24 mouse cellular contexts compared by ENCODE assay signal in the genomic region with DNA sequence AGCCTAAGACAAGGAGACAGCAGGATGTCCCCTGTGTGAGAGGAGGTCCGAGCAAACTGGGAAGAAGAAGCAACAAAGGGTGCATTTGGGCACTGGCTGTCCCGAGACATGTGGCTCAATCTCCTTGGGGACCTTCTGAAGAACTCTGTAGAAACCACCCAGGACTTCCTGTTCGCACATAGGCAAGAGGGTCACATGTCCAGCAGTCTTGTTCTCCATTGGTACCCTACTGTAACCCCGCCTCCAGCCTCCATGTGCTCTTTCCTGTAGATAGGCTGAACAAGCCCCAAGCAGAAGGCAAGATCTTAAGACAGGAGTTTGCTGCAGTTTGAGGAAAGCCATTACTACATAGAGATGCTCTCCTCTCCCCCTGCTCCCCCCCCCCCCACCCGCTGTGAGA. TPM values are rescaled to one million over a fixed set of nuclear protein-coding genes. Genes with fewer than 3 reads are reported as not detected.
DNase-seq lines count a peak whose midpoint lies in the region; ATAC-seq and TF ChIP-seq lines count a peak whose summit lies in the region.
"Had no signal": no experiment of that assay in that cellular context is flagged by ENCODE, and none has a peak within 500 bp of the region (broad histone marks: within the 10 kb centered on the region; RNA-seq: fewer than 3 reads in every experiment).

No protein-coding gene starts in this region.

- 73% methylated on average over 5 of the region's 5 CpGs for WGBS in liver, embryonic 16.5 days (ENCODE audit: insufficient replicate concordance)
- WGBS in liver, embryonic 12.5 days (ENCODE audit: insufficient replicate concordance) = 65% methylated on average over 5 of the region's 5 CpGs

- TF ChIP-seq CTCF in C2C12 (IDR thresholded peaks at IDR 0.05; ENCODE audit: control insufficient read depth, insufficient read depth, insufficient read length) = no peak
- TF ChIP-seq CTCF in gastrocnemius, adult 2 months (IDR thresholded peaks at IDR 0.05) = no peak

- no peaks in the 10 kb centered on the region for H3K79me3 ChIP-seq in C2C12 (ENCODE audit: low read depth)

- H3K79me2 ChIP-seq in C2C12 (ENCODE audit: control insufficient read depth, insufficient read depth) = no peaks in the 10 kb centered on the region

- no peak overlapping the region for H3K27ac ChIP-seq in liver, embryonic 16.5 days (ENCODE audit: low read length)
- H3K27ac ChIP-seq in liver, embryonic 12.5 days = no peak overlapping the region
- no peak overlapping the region for H3K27ac ChIP-seq in gastrocnemius, adult 2 months
- H3K27ac ChIP-seq: forebrain, embryonic 12.5 days; heart, adult 2 months; heart, embryonic 15.5 days; kidney, embryonic 15.5 days; limb, embryonic 12.5 days; liver, embryonic 14.5 days; neural tube, embryonic 12.5 days had no signal

- H3K4me1 ChIP-seq in liver, embryonic 16.5 days (ENCODE audit: control insufficient read depth, low read depth, low read length) = no peaks in the 10 kb centered on the region
- H3K4me1 ChIP-seq in liver, embryonic 12.5 days = no peaks in the 10 kb centered on the region
- H3K4me1 ChIP-seq: forebrain, embryonic 12.5 days; heart, embryonic 15.5 days; kidney, embryonic 15.5 days; limb, embryonic 12.5 days; neural tube, embryonic 12.5 days had no signal

- peak; percentile 35 to 37 for DNase-seq in spleen, adult 18-20 months
- DNase-seq in gastrocnemius, adult 2 months = no peak
- no peak for DNase-seq in testis, postnatal 14 days (ENCODE audit: low spot score)
- no peak for DNase-seq in left cerebral cortex, postnatal 10 days (ENCODE audit: extremely low spot score in 1 of 2, low spot score in 2 of 2)
- DNase-seq: cerebellum, adult 9-11 months; gastrocnemius, postnatal 14 days; heart, adult 2 months; heart, postnatal 4 days; lung, postnatal 14 days; right cerebral cortex, postnatal 14 days had no signal

- H3K9me3 ChIP-seq in liver, embryonic 16.5 days (replicated peaks; ENCODE audit: control insufficient read depth, low read length) = no peaks in the 10 kb centered on the region
- 0 out of 2 replicates have a peak, but pooled peaks cover 3% of the 10 kb centered on the region for H3K9me3 ChIP-seq in liver, embryonic 12.5 days (replicated peaks)
- H3K9me3 ChIP-seq: forebrain, embryonic 12.5 days; heart, embryonic 15.5 days; kidney, embryonic 15.5 days; limb, embryonic 12.5 days; neural tube, embryonic 12.5 days had no signal

- H3K27me3 ChIP-seq in liver, embryonic 16.5 days (ENCODE audit: control insufficient read depth, insufficient read depth, low read depth, low read length) = no peaks in the 10 kb centered on the region
- H3K27me3 ChIP-seq in liver, embryonic 12.5 days (replicated peaks) = no peaks in the 10 kb centered on the region
- no peaks in the 10 kb centered on the region for H3K27me3 ChIP-seq in C2C12 (ENCODE audit: control insufficient read depth, insufficient read depth, insufficient read length)
- H3K27me3 ChIP-seq: forebrain, embryonic 12.5 days; heart, embryonic 15.5 days; kidney, embryonic 15.5 days; limb, embryonic 12.5 days; neural tube, embryonic 12.5 days; Patski had no signal

- no peak overlapping the region for H3K4me3 ChIP-seq in liver, embryonic 16.5 days (ENCODE audit: low read depth, low read length)
- no peak overlapping the region for H3K4me3 ChIP-seq in liver, embryonic 12.5 days
- no peak overlapping the region for H3K4me3 ChIP-seq in C2C12 (ENCODE audit: insufficient read depth, poor library complexity, severe bottlenecking)
- no peak overlapping the region for H3K4me3 ChIP-seq in gastrocnemius, adult 2 months
- H3K4me3 ChIP-seq: forebrain, embryonic 12.5 days; heart, adult 2 months; heart, embryonic 15.5 days; kidney, embryonic 15.5 days; limb, embryonic 12.5 days; neural tube, embryonic 12.5 days had no signal

- intact Hi-C loops in gastrocnemius, adult 2 months (cut with DNase I) = no loop called here
- intact Hi-C loops in left cerebral cortex, postnatal 10 days (cut with DNase I) = no loop called here

- no peak overlapping the region for H3K4me2 ChIP-seq in liver, embryonic 16.5 days (ENCODE audit: low read depth, low read length)
- H3K4me2 ChIP-seq in liver, embryonic 12.5 days = no peak overlapping the region
- H3K4me2 ChIP-seq: forebrain, embryonic 12.5 days; heart, embryonic 15.5 days; kidney, embryonic 15.5 days; limb, embryonic 12.5 days; midbrain, embryonic 11.5 days; neural tube, embryonic 12.5 days had no signal

- no peaks in the 10 kb centered on the region for H3K36me3 ChIP-seq in liver, embryonic 16.5 days (ENCODE audit: control insufficient read depth, insufficient read depth)
- H3K36me3 ChIP-seq in liver, embryonic 12.5 days = no peaks in the 10 kb centered on the region
- H3K36me3 ChIP-seq in C2C12 (ENCODE audit: control insufficient read depth, insufficient read depth) = no peaks in the 10 kb centered on the region
- H3K36me3 ChIP-seq: forebrain, embryonic 12.5 days; heart, embryonic 15.5 days; kidney, embryonic 15.5 days; limb, embryonic 12.5 days; neural tube, embryonic 12.5 days had no signal

- no peak overlapping the region for H3K9ac ChIP-seq in liver, embryonic 16.5 days (ENCODE audit: low read depth, low read length)
- H3K9ac ChIP-seq in liver, embryonic 12.5 days = no peak overlapping the region
- H3K9ac ChIP-seq: forebrain, embryonic 12.5 days; heart, embryonic 15.5 days; kidney, embryonic 15.5 days; limb, embryonic 12.5 days; liver, embryonic 14.5 days; neural tube, embryonic 12.5 days had no signal

- H3ac ChIP-seq in C2C12 (ENCODE audit: control insufficient read depth, insufficient read length, low read depth) = no peak overlapping the region

- ATAC-seq in liver, embryonic 16.5 days (ENCODE audit: low read depth) = 0 out of 2 replicates have a peak, but pooled peaks have one; percentile 37
- ATAC-seq in liver, embryonic 12.5 days = no peak
- peak; percentile 80 for ATAC-seq in granulocyte monocyte progenitor cell, adult 5-6 weeks (replicated peaks; ENCODE audit: poor library complexity, severe bottlenecking)
- ATAC-seq: hindbrain, embryonic 16.5 days; intestine, embryonic 16.5 days; Patski had no signal

TF ChIP-seq in C2C12, 6 proteins besides CTCF, POLR2A, EP300 and RAD21:
- TF ChIP-seq USF1 (IDR thresholded peaks at IDR 0.05; ENCODE audit: low read depth) (peak; percentile 15), FOSL1 (IDR thresholded peaks at IDR 0.05; ENCODE audit: insufficient read depth, low read length, poor library complexity, severe bottlenecking) (no peak), MYOG (IDR thresholded peaks at IDR 0.05; ENCODE audit: control insufficient read depth, extremely low read depth, insufficient read length) (no peak), CEBPB (IDR thresholded peaks at IDR 0.05; ENCODE audit: low read depth) (no peak), MYOD1 (IDR thresholded peaks at IDR 0.05; ENCODE audit: control insufficient read depth, insufficient read length, low read depth) (no peak), MAX (IDR thresholded peaks at IDR 0.05) (no peak)

RNA-seq across cellular contexts. Expression of a gene that starts 32.2 kb away (rescaled TPM):
- polyA plus RNA-seq in liver, embryonic 16.5 days (2015; fragmentation: Nextera tagmentation; extraction: Ambion mirVana) = 22.8 and 25.2 TPM in 2 replicates
- polyA plus RNA-seq in liver, embryonic 12.5 days (2016; fragmentation: Nextera tagmentation; extraction: Ambion mirVana) = 34.9 and 35.0 TPM in 2 replicates
- polyA plus RNA-seq in C2C12 (2012; fragmentation: generic; extraction: Trizol) = 13.3 TPM
- 22.3 and 24.9 TPM in 2 replicates for total RNA-seq in granulocyte monocyte progenitor cell, adult 5-6 weeks (2014; fragmentation: Nextera tagmentation)
- 60.8 and 69.0 TPM in 2 replicates for total RNA-seq in granulocyte monocyte progenitor cell, adult 5-6 weeks (2017)
- 10 to 100 TPM; 56.3 to 98.8 TPM for total RNA-seq in gastrocnemius, adult 2 months (2021)
- total RNA-seq in left cerebral cortex, postnatal 10 days (2021) = 10 to 100 TPM; 29.7 to 33.7 TPM

RNA-seq across cellular contexts. Expression of a gene that starts 34.1 kb away (rescaled TPM):
- polyA plus RNA-seq in liver, embryonic 16.5 days (2015; fragmentation: Nextera tagmentation; extraction: Ambion mirVana) = 6.9 and 7.8 TPM in 2 replicates
- 6.9 and 8.0 TPM in 2 replicates for polyA plus RNA-seq in liver, embryonic 12.5 days (2016; fragmentation: Nextera tagmentation; extraction: Ambion mirVana)
- polyA plus RNA-seq in C2C12 (2012; fragmentation: generic; extraction: Trizol) = 6.5 TPM
- 12.7 and 15.1 TPM in 2 replicates for total RNA-seq in granulocyte monocyte progenitor cell, adult 5-6 weeks (2014; fragmentation: Nextera tagmentation)
- 7.8 and 10.1 TPM in 2 replicates for total RNA-seq in granulocyte monocyte progenitor cell, adult 5-6 weeks (2017)
- total RNA-seq in gastrocnemius, adult 2 months (2021) = 10 to 100 TPM; 10.2 to 11.9 TPM
- total RNA-seq in left cerebral cortex, postnatal 10 days (2021) = 10 to 100 TPM; 12.3 to 13.5 TPM

Comparison
In these comparisons a context has a peak if more than half of its experiments do, and no peak if none do; other contexts are left out.
1. DNase-seq: peak in spleen, adult 18-20 months (2 of 2); none in gastrocnemius, adult 2 months (single experiment), testis, postnatal 14 days (single experiment) and left cerebral cortex, postnatal 10 days (0 of 2).